Mouse (Mus musculus): ENCODE measurements around the gene Neurog3. TPM values are rescaled to one million over a fixed set of nuclear protein-coding genes. Genes with fewer than 3 reads are reported as not detected.
A peak's percentile ranks its signal among the peaks of the same experiment; 100 is the strongest.

The Neurog3 gene
- 0.46 TPM in 1 of 2 replicates, not detected in the other for polyA plus RNA-seq (2016; fragmentation: Nextera tagmentation; extraction: Ambion mirVana)

GRCm38 (mm10) chr10:62132691-62133281 lies at the start of gene Neurog3:
Gene Neurog3, plus strand, starts transcription at chr10:62133090.
- peak within 1 kb of the TSS; percentile 30 for H3K4me3 ChIP-seq
- WGBS, result 1% methylated on average over 29 of the region's 29 CpGs
- ATAC-seq (ENCODE audit: low FRiP score, low read depth), result no peak
- H3K27ac ChIP-seq (replicated peaks), result no peak within 1 kb of the TSS
- H3K36me3 ChIP-seq, result no peaks in the 10 kb centered on the region
- H3K9me3 ChIP-seq, result no peaks in the 10 kb centered on the region
- peak within 1 kb of the TSS; percentile 52 for H3K4me2 ChIP-seq (replicated peaks)
- H3K9ac ChIP-seq (replicated peaks), result no peak within 1 kb of the TSS
- H3K4me1 ChIP-seq, result peaks cover 18% of the 10 kb centered on the region
- peaks cover 99% of the 10 kb centered on the region for H3K27me3 ChIP-seq

GRCm38 (mm10) chr10:62086044-62086443 lies 46.8 kb upstream of the Neurog3 start:
- no peak overlapping the region for H3K4me2 ChIP-seq (replicated peaks)
- H3K4me3 ChIP-seq, result no peak overlapping the region
- H3K9ac ChIP-seq (replicated peaks), result no peak overlapping the region
- no peak for ATAC-seq (ENCODE audit: low FRiP score, low read depth)
- no peaks in the 10 kb centered on the region for H3K27me3 ChIP-seq
- no peak overlapping the region for H3K27ac ChIP-seq (replicated peaks)
- no peaks in the 10 kb centered on the region for H3K4me1 ChIP-seq
- H3K36me3 ChIP-seq, result no peaks in the 10 kb centered on the region
- 58% methylated on average over 2 of the region's 2 CpGs for WGBS
- no peaks in the 10 kb centered on the region for H3K9me3 ChIP-seq

GRCm38 (mm10) chr10:62086826-62087225 lies 46.1 kb upstream of the Neurog3 start:
- Histone ChIP-seq H3K36me3 (no peaks in the 10 kb centered on the region), H3K9ac (replicated peaks) (no peak overlapping the region), H3K27me3 (no peaks in the 10 kb centered on the region), H3K4me3 (no peak overlapping the region), H3K4me2 (replicated peaks) (no peak overlapping the region), H3K27ac (replicated peaks) (no peak overlapping the region), H3K4me1 (no peaks in the 10 kb centered on the region), H3K9me3 (no peaks in the 10 kb centered on the region)
- WGBS, result 94% methylated on average over 5 of the region's 5 CpGs
- ATAC-seq (ENCODE audit: low FRiP score, low read depth), result no peak

DNA sequence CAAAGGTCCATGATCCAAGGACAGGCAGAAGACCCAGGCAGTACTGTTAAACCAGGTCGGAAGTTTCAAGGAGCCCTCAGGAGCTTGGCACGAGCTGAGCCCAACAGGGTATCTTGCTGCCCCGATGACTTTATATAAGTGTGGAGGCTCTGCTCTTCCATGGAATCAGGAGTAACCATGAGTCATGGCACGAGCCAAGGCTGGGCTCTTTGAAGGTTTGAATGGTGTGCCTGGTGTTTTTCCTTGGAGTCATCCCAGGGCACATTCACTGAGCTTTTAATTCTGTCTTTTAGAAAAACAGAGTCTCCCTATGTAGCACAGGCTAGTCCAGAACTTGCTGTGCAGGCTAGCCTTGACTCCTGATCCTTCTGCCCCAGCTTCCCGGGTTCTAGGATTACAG lies 44.5 kb upstream of the Neurog3 start:
- Histone ChIP-seq H3K27me3 (no peaks in the 10 kb centered on the region), H3K4me2 (replicated peaks) (no peak overlapping the region), H3K36me3 (no peaks in the 10 kb centered on the region), H3K4me3 (no peak overlapping the region), H3K9ac (replicated peaks) (no peak overlapping the region), H3K27ac (replicated peaks) (no peak overlapping the region), H3K9me3 (no peaks in the 10 kb centered on the region), H3K4me1 (no peaks in the 10 kb centered on the region)
- WGBS, result 84% methylated on average over 5 of the region's 5 CpGs
- ATAC-seq (ENCODE audit: low FRiP score, low read depth), result no peak

GRCm38 (mm10) chr10:62089071-62089470 lies 43.8 kb upstream of the Neurog3 start:
- ATAC-seq (ENCODE audit: low FRiP score, low read depth), result no peak
- no peak overlapping the region for H3K27ac ChIP-seq (replicated peaks)
- no peaks in the 10 kb centered on the region for H3K36me3 ChIP-seq
- H3K4me2 ChIP-seq (replicated peaks), result no peak overlapping the region
- H3K4me1 ChIP-seq, result no peaks in the 10 kb centered on the region
- 67% methylated on average over 7 of the region's 7 CpGs for WGBS
- H3K4me3 ChIP-seq, result no peak overlapping the region
- H3K9me3 ChIP-seq, result no peaks in the 10 kb centered on the region
- H3K9ac ChIP-seq (replicated peaks), result no peak overlapping the region
- no peaks in the 10 kb centered on the region for H3K27me3 ChIP-seq

DNA sequence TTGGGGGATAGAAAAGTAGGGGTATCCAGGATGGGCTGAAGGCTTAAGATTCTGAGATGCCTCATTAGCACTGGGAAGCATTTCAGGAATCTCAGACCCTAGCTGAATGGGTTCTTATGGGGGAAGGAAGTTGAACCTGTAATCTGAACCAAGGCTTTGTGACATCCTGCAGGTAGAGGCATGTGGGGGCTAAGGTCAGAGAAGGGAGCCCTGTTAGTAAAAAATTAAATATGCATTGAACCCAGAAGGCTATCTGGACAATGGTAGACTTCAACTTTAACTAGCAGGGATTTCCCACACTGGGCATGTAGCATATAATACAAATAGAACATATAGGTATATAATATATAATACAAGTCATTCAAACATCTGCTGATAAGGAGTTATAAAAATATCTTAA lies 43.4 kb upstream of the Neurog3 start:
- no peaks in the 10 kb centered on the region for H3K36me3 ChIP-seq
- no peak overlapping the region for H3K9ac ChIP-seq (replicated peaks)
- no peaks in the 10 kb centered on the region for H3K9me3 ChIP-seq
- no peak for ATAC-seq (ENCODE audit: low FRiP score, low read depth)
- H3K4me1 ChIP-seq, result no peaks in the 10 kb centered on the region
- H3K4me2 ChIP-seq (replicated peaks), result no peak overlapping the region
- H3K27ac ChIP-seq (replicated peaks), result no peak overlapping the region
- H3K4me3 ChIP-seq, result no peak overlapping the region
- no peaks in the 10 kb centered on the region for H3K27me3 ChIP-seq

DNA sequence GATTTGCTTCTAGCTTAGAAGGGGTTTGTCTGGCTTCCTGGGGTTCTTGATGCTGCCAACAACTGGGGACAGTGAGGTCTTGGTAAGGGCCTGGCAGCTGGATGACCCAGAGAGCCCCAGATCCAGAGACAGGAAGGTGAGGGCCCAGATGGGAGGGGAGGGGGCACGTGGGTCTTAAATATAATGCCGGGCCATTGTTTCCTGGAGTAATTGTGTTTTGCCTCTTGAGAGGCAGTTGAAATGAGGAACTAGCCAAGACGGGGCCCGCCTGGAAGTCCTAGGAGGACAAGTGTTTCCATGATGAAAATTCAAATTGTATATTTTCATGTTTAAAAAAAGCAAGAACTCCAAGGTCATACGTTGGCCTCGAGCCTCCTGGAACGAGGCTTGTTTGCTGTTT lies 39.0 kb upstream of the Neurog3 start:
- no peaks in the 10 kb centered on the region for H3K4me1 ChIP-seq
- no peak overlapping the region for H3K9ac ChIP-seq (replicated peaks)
- ATAC-seq (ENCODE audit: low FRiP score, low read depth), result no peak
- H3K27me3 ChIP-seq, result no peaks in the 10 kb centered on the region
- no peaks in the 10 kb centered on the region for H3K9me3 ChIP-seq
- H3K36me3 ChIP-seq, result no peaks in the 10 kb centered on the region
- H3K27ac ChIP-seq (replicated peaks), result no peak overlapping the region
- WGBS, result 84% methylated on average over 7 of the region's 7 CpGs
- H3K4me2 ChIP-seq (replicated peaks), result no peak overlapping the region
- H3K4me3 ChIP-seq, result no peak overlapping the region

DNA sequence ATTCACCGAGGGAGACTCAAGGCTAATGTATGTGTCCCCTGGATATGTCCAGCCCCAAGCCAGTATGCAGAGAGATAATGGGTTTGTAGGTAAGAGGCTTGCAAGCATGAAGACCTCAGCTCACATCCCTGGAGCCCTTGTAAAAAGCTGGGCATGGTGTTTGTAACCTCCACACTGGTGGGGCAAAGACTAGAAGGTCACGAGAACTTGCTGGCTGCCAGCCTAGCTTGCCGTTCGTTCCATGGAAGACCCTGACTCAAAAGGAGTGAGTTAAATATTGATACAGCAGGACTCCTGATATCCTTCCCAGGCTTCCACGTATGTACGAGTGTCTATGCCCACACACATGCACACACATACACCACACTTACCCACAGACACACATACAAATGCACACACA lies 38.5 kb upstream of the Neurog3 start:
- ATAC-seq (ENCODE audit: low FRiP score, low read depth), result no peak
- 86% methylated on average over 6 of the region's 6 CpGs for WGBS
- H3K4me3 ChIP-seq, result no peak overlapping the region

GRCm38 (mm10) chr10:62099749-62100403 lies 33.0 kb upstream of the Neurog3 start:
- Histone ChIP-seq H3K4me3 (no peak overlapping the region), H3K9ac (replicated peaks) (no peak overlapping the region), H3K9me3 (no peaks in the 10 kb centered on the region), H3K27me3 (peaks cover 28% of the 10 kb centered on the region), H3K4me2 (replicated peaks) (0 out of 2 replicates have a peak overlapping the region, but pooled peaks have one; percentile 16), H3K36me3 (no peaks in the 10 kb centered on the region), H3K27ac (replicated peaks) (peak overlapping the region; percentile 87), H3K4me1 (peaks cover 29% of the 10 kb centered on the region)
- peak; percentile 83 for ATAC-seq (ENCODE audit: low FRiP score, low read depth)
- 55% methylated on average over 10 of the region's 10 CpGs for WGBS

More for the DNA sequence above, 38.5 kb upstream of the Neurog3 start:
- Histone ChIP-seq H3K36me3 (no peaks in the 10 kb centered on the region), H3K27ac (replicated peaks) (no peak overlapping the region), H3K9ac (replicated peaks) (no peak overlapping the region), H3K9me3 (no peaks in the 10 kb centered on the region), H3K27me3 (no peaks in the 10 kb centered on the region), H3K4me1 (peaks cover 2% of the 10 kb centered on the region; the same call in 1 of the 2 replicates), H3K4me2 (replicated peaks) (no peak overlapping the region)

DNA sequence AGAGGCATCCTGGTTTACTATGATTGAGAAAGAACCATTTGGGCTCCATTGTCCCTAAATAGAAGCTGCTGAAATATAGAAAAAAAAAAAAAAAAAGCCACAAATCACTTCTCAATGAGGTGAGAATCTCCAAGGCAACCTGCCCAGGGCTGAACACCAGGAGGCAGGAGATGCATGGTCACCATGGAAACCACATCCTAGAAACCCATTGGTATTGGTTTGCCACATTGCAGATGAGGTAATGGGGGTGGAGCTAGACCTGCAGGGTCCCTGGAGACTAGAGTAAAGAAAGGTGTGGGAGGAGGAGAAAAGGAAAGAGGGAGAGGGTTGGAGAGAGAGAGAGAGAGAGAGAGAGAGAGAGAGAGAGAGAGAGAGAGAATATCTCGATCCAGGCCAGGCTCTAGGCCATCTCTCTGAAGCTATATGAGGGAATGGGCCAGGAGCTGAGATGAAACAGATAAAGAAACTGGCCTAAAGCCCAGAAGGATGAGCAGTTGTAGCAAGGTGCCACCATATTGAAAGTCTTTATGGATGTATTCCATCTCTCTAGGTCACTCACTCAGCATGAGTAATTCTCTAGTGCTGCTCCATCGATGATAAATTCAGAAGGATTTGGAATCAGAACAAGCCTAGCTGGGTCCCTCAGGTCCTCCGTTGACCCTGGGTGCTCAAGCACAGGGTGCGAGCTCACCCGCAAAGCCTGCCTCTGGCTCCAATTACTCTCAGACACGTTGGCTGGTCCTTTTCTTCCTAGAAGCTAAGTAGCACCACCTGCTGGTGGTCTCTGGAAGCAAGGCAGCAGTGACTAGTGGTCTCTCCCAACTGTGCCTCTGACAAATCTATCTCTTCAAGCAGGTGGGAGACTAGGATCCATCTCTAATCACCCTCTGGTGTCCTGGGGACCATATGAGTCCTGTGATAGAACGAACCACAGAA lies 31.1 kb upstream of the Neurog3 start:
- ATAC-seq (ENCODE audit: low FRiP score, low read depth), result peak; percentile 68
- WGBS, result 14% methylated on average over 7 of the region's 7 CpGs
- Histone ChIP-seq H3K9ac (replicated peaks) (no peak overlapping the region), H3K27ac (replicated peaks) (peak overlapping the region; percentile 87), H3K4me2 (replicated peaks) (0 out of 2 replicates have a peak overlapping the region, but pooled peaks have one; percentile 3), H3K4me1 (peaks cover 29% of the 10 kb centered on the region), H3K27me3 (peaks cover 33% of the 10 kb centered on the region), H3K36me3 (no peaks in the 10 kb centered on the region), H3K9me3 (no peaks in the 10 kb centered on the region), H3K4me3 (no peak overlapping the region)

- Histone ChIP-seq H3K36me3 (no peaks in the 10 kb centered on the region), H3K27me3 (peaks cover 65% of the 10 kb centered on the region), H3K4me1 (peaks cover 20% of the 10 kb centered on the region), H3K4me3 (no peak overlapping the region), H3K27ac (replicated peaks) (no peak overlapping the region), H3K9ac (replicated peaks) (no peak overlapping the region), H3K9me3 (no peaks in the 10 kb centered on the region), H3K4me2 (replicated peaks) (no peak overlapping the region)
- WGBS, result 29% methylated on average over 7 of the region's 7 CpGs
- no peak for ATAC-seq (ENCODE audit: low FRiP score, low read depth)
Measured at GRCm38 (mm10) chr10:62104835-62105576, 27.9 kb upstream of the Neurog3 start.

All from midbrain, embryonic 12.5 days (tissue).